Mouse (Mus musculus) cortical plate, adult 2 months (tissue): ENCODE data around the gene Ppm1a. TPM values are rescaled to one million over a fixed set of nuclear protein-coding genes. Genes with fewer than 3 reads are reported as not detected.

Experiments used
- H3K27ac ChIP-seq: fragments of 200-500 bp; 2 replicates; pipeline ENCODE4 v1.5.1; 2012; ENCODE audit warnings: low read length, control low read depth, inconsistent platforms; ENCODE audit not compliant: insufficient read depth
- H3K4me1 ChIP-seq: fragments of 200-500 bp; 2 replicates; pipeline ENCODE4 v1.6.1; 2011; ENCODE audit warnings: low read length; ENCODE audit not compliant: control insufficient read depth, insufficient read depth
- H3K4me3 ChIP-seq: fragments of 200-500 bp; 2 replicates; pipeline ENCODE4 v1.5.1; 2011; ENCODE audit warnings: mild to moderate bottlenecking, low read length, control low read depth; ENCODE audit not compliant: insufficient read depth
- CTCF ChIP-seq: fragments of 200-500 bp; IDR thresholded peaks from 2 replicates; pipeline ENCODE4 v1.5.1; 2011; ENCODE audit warnings: mild to moderate bottlenecking, control low read depth, low read length; ENCODE audit not compliant: insufficient read depth; ENCODE audit errors: extremely low read depth
- POLR2A ChIP-seq: fragments of 200-500 bp; IDR thresholded peaks from 2 replicates; pipeline ENCODE4 v1.6.1; 2011; ENCODE audit warnings: mild to moderate bottlenecking, low read length, control low read depth; ENCODE audit not compliant: insufficient read depth; ENCODE audit errors: extremely low read depth
- polyA plus RNA-seq: library from polyadenylated mRNA; depleted of rRNA; stranded (reverse); fragments of >200 nt; gene quantifications from 2 replicates; pipeline ENCODE4 v1.2.3, GENCODE M21; 2012; rRNA removed

Gene Ppm1a
- polyA plus RNA-seq, 1 experiment = 187 TPM

- TF ChIP-seq CTCF = no peak
- TF ChIP-seq POLR2A = no peak
Observed at GRCm38 (mm10) chr12:72835518-72836015, 78.3 kb downstream of the Ppm1a start.

GRCm38 (mm10) chr12:72837302-72837701, 80.0 kb downstream of the Ppm1a start:
- H3K27ac ChIP-seq = no peak overlapping the region
- no peak for TF ChIP-seq POLR2A
- H3K4me1 ChIP-seq = peaks cover 2% of the 10 kb centered on the region; the same call in 1 of the 2 replicates
- no peak overlapping the region for H3K4me3 ChIP-seq

More at GRCm38 (mm10) chr12:72835518-72836015, 78.3 kb downstream of the Ppm1a start:
- peaks cover 3% of the 10 kb centered on the region; the same call in 1 of the 2 replicates for H3K4me1 ChIP-seq
- no peak overlapping the region for H3K4me3 ChIP-seq
- H3K27ac ChIP-seq = no peak overlapping the region

- Histone ChIP-seq H3K4me3 (no peak overlapping the region), H3K27ac (no peak overlapping the region), H3K4me1 (no peaks in the 10 kb centered on the region)
- no peak for TF ChIP-seq POLR2A
Observed at GRCm38 (mm10) chr12:72841500-72841899, 84.2 kb downstream of the Ppm1a start.

GRCm38 (mm10) chr12:72843135-72843534, 85.9 kb downstream of the Ppm1a start:
- H3K4me1 ChIP-seq = no peaks in the 10 kb centered on the region
- H3K4me3 ChIP-seq = no peak overlapping the region
- no peak overlapping the region for H3K27ac ChIP-seq
- TF ChIP-seq CTCF (no peak), POLR2A (no peak)

- H3K4me3 ChIP-seq = no peak overlapping the region
- H3K4me1 ChIP-seq = no peaks in the 10 kb centered on the region
- TF ChIP-seq CTCF (no peak), POLR2A (no peak)
- H3K27ac ChIP-seq = no peak overlapping the region
Observed at GRCm38 (mm10) chr12:72843555-72843954, 86.3 kb downstream of the Ppm1a start.

- TF ChIP-seq POLR2A = no peak
- no peak for TF ChIP-seq CTCF
- Histone ChIP-seq H3K4me1 (no peaks in the 10 kb centered on the region), H3K4me3 (no peak overlapping the region), H3K27ac (no peak overlapping the region)
Observed at GRCm38 (mm10) chr12:72843973-72844620, 86.8 kb downstream of the Ppm1a start.

- H3K4me1 ChIP-seq = no peaks in the 10 kb centered on the region
- TF ChIP-seq CTCF (no peak), POLR2A (no peak)
- H3K27ac ChIP-seq = no peak overlapping the region
- H3K4me3 ChIP-seq = no peak overlapping the region
Observed at GRCm38 (mm10) chr12:72845946-72846345, 88.7 kb downstream of the Ppm1a start.

GRCm38 (mm10) chr12:72847725-72848124, 90.5 kb downstream of the Ppm1a start:
- no peaks in the 10 kb centered on the region for H3K4me1 ChIP-seq
- H3K4me3 ChIP-seq = no peak overlapping the region
- TF ChIP-seq CTCF (peak; percentile 41), POLR2A (no peak)
- H3K27ac ChIP-seq = no peak overlapping the region

Other genes starting within 250 kb of the Ppm1a start
- 18.0 and 18.4 TPM in 2 replicates for gene Pcnx4, start 221.1 kb upstream of the Ppm1a start, polyA plus RNA-seq
- gene Gm4756, start 107.8 kb upstream of the Ppm1a start, polyA plus RNA-seq = not detected in 2 replicates
- gene Dhrs7, start 92.5 kb upstream of the Ppm1a start, polyA plus RNA-seq = 45.8 and 51.7 TPM in 2 replicates
- not detected in 2 replicates for gene Six6, start 182.4 kb downstream of the Ppm1a start, polyA plus RNA-seq
- 25.3 and 27.4 TPM in 2 replicates for gene 4930447C04Rik, start 183.3 kb downstream of the Ppm1a start, polyA plus RNA-seq